Mouse (Mus musculus) cerebellum, adult 2 months (tissue): ENCODE data around the gene Tcf7l2. TPM values are rescaled to one million over a fixed set of nuclear protein-coding genes. Genes with fewer than 3 reads are reported as not detected.

Experiments used
- DNase-seq, 2 experiments: peaks; one replicate each; pipeline ENCODE4 v3.0.0; 2021
- H3K27ac ChIP-seq: fragments of 200-500 bp; 2 replicates; pipeline ENCODE4 v1.5.1; 2012; ENCODE audit warnings: low read length, control low read depth, inconsistent platforms; ENCODE audit not compliant: insufficient read depth
- H3K27me3 ChIP-seq: fragments of 200-500 bp; 2 replicates; pipeline ENCODE4 v1.6.1; 2012; ENCODE audit warnings: inconsistent platforms, mild to moderate bottlenecking, low read length, moderate library complexity; ENCODE audit not compliant: control insufficient read depth, insufficient read depth
- H3K4me1 ChIP-seq: fragments of 200-500 bp; 2 replicates; pipeline ENCODE4 v1.6.1; 2011; ENCODE audit warnings: low read length; ENCODE audit not compliant: control insufficient read depth, insufficient read depth
- H3K4me3 ChIP-seq: fragments of 200-500 bp; replicated peaks from 2 replicates; pipeline ENCODE3; 2011; ENCODE audit warnings: mild to moderate bottlenecking, low read depth, low read length, control low read depth; ENCODE audit not compliant: insufficient read depth
- CTCF ChIP-seq: fragments of 200-500 bp; IDR thresholded peaks from 2 replicates; pipeline ENCODE4 v1.5.1; 2011; ENCODE audit warnings: low read depth, mild to moderate bottlenecking, control low read depth, low read length, moderate library complexity, borderline replicate concordance; ENCODE audit not compliant: insufficient read depth
- POLR2A ChIP-seq: fragments of 200-500 bp; IDR thresholded peaks from 2 replicates; pipeline ENCODE4 v1.6.1; 2011; ENCODE audit warnings: low read length, control low read depth, borderline replicate concordance; ENCODE audit not compliant: insufficient read depth
- WGBS: fragments of 180-500 bp; shearing (Covaris S2); methylation state at CpG from one replicate; pipeline ENCODE4 v1.1.7; 2018; 5-methylcytosine and 5-hydroxymethylcytosine counted together
- polyA plus RNA-seq: library from polyadenylated mRNA; depleted of rRNA; stranded (reverse); fragments of >200 nt; gene quantifications from 2 replicates; pipeline ENCODE4 v1.2.3, GENCODE M21; 2012

Gene Tcf7l2
- polyA plus RNA-seq, 1 experiment, result 23.3 TPM

- no peaks in the 10 kb centered on the region for H3K27me3 ChIP-seq
- DNase-seq, result no peak
- 49% methylated on average over 8 of the region's 8 CpGs for WGBS
- H3K27ac ChIP-seq, result no peak overlapping the region
- H3K4me3 ChIP-seq, result no peak overlapping the region
- TF ChIP-seq POLR2A (no peak), CTCF (no peak)
- no peaks in the 10 kb centered on the region for H3K4me1 ChIP-seq
Observed at GRCm38 (mm10) chr19:55752861-55753260, 11.2 kb downstream of the Tcf7l2 start.

- no peak for DNase-seq
- H3K27me3 ChIP-seq, result no peaks in the 10 kb centered on the region
- H3K27ac ChIP-seq, result no peak overlapping the region
- TF ChIP-seq CTCF (no peak), POLR2A (no peak)
- 81% methylated on average over 7 of the region's 7 CpGs for WGBS
- no peak overlapping the region for H3K4me3 ChIP-seq
- no peaks in the 10 kb centered on the region for H3K4me1 ChIP-seq
Observed at GRCm38 (mm10) chr19:55754303-55754702, 12.7 kb downstream of the Tcf7l2 start.

- DNase-seq, result no peak
- Histone ChIP-seq H3K4me3 (no peak overlapping the region), H3K4me1 (no peaks in the 10 kb centered on the region), H3K27ac (no peak overlapping the region), H3K27me3 (no peaks in the 10 kb centered on the region)
- 93% methylated on average over 9 of the region's 9 CpGs for WGBS
- no peak for TF ChIP-seq POLR2A
- TF ChIP-seq CTCF, result no peak
Observed at GRCm38 (mm10) chr19:55755462-55755861, 13.8 kb downstream of the Tcf7l2 start.

- Histone ChIP-seq H3K4me1 (no peaks in the 10 kb centered on the region), H3K27me3 (no peaks in the 10 kb centered on the region), H3K4me3 (no peak overlapping the region), H3K27ac (no peak overlapping the region)
- TF ChIP-seq CTCF (no peak), POLR2A (no peak)
- 48% methylated on average over 8 of the region's 8 CpGs for WGBS
- DNase-seq, result no peak
Observed at GRCm38 (mm10) chr19:55756707-55757106, 15.1 kb downstream of the Tcf7l2 start.

GRCm38 (mm10) chr19:55757403-55757802 lies 15.8 kb downstream of the Tcf7l2 start:
- no peak for TF ChIP-seq CTCF
- no peak for TF ChIP-seq POLR2A
- H3K4me1 ChIP-seq, result no peaks in the 10 kb centered on the region
- H3K27ac ChIP-seq, result no peak overlapping the region
- DNase-seq, result no peak
- no peaks in the 10 kb centered on the region for H3K27me3 ChIP-seq
- no peak overlapping the region for H3K4me3 ChIP-seq
- 85% methylated on average over 6 of the region's 6 CpGs for WGBS

GRCm38 (mm10) chr19:55758158-55758557 lies 16.5 kb downstream of the Tcf7l2 start:
- Histone ChIP-seq H3K27ac (no peak overlapping the region), H3K4me1 (no peaks in the 10 kb centered on the region), H3K27me3 (no peaks in the 10 kb centered on the region), H3K4me3 (no peak overlapping the region)
- DNase-seq, result no peak
- TF ChIP-seq CTCF (no peak), POLR2A (no peak)

- no peak for DNase-seq
Observed at GRCm38 (mm10) chr19:55759006-55759405, 17.4 kb downstream of the Tcf7l2 start.

GRCm38 (mm10) chr19:55761086-55761485 lies 19.5 kb downstream of the Tcf7l2 start:
- DNase-seq, result no peak
- Histone ChIP-seq H3K4me1 (no peaks in the 10 kb centered on the region), H3K27me3 (no peaks in the 10 kb centered on the region), H3K27ac (no peak overlapping the region), H3K4me3 (no peak overlapping the region)
- WGBS, result 79% methylated on average over 5 of the region's 5 CpGs
- TF ChIP-seq POLR2A (no peak), CTCF (no peak)

More at GRCm38 (mm10) chr19:55759006-55759405, 17.4 kb downstream of the Tcf7l2 start:
- Histone ChIP-seq H3K4me1 (no peaks in the 10 kb centered on the region), H3K4me3 (no peak overlapping the region), H3K27ac (no peak overlapping the region), H3K27me3 (no peaks in the 10 kb centered on the region)
- TF ChIP-seq POLR2A (no peak), CTCF (no peak)
- WGBS, result 96% methylated on average over 9 of the region's 9 CpGs
